Mouse (Mus musculus) midbrain, embryonic 13.5 days (tissue): ENCODE results near the gene Klhl20. TPM values are rescaled to one million over a fixed set of nuclear protein-coding genes. Genes with fewer than 3 reads are reported as not detected.
A peak's percentile ranks its signal among the peaks of the same experiment; 100 is the strongest.

ENCODE experiments used
- ATAC-seq: fragments of 200-750 bp; cut with Nextera tagmentation; 2 replicates; pipeline ENCODE4 v1.8.0; 2017; ENCODE audit warnings: mild to moderate bottlenecking, moderate TSS enrichment, moderate library complexity
- H3K27ac ChIP-seq: fragments of 300-500 bp; sonication (generic); 2 replicates; pipeline ENCODE4 v1.5.1; 2015; ENCODE audit warnings: inconsistent platforms, mild to moderate bottlenecking, moderate library complexity
- H3K27me3 ChIP-seq: fragments of 300-500 bp; sonication (generic); 2 replicates; pipeline ENCODE4 v1.6.1; 2015; ENCODE audit warnings: mild to moderate bottlenecking, inconsistent platforms
- H3K36me3 ChIP-seq: fragments of 300-500 bp; sonication (generic); 2 replicates; pipeline ENCODE4 v1.6.1; 2015; ENCODE audit warnings: mild to moderate bottlenecking, inconsistent platforms
- H3K4me1 ChIP-seq: fragments of 300-500 bp; sonication (generic); replicated peaks from 2 replicates; pipeline ENCODE4 v1.6.1; 2015; ENCODE audit warnings: inconsistent platforms
- H3K4me2 ChIP-seq: fragments of 300-500 bp; sonication (generic); replicated peaks from 2 replicates; pipeline ENCODE4 v1.6.1; 2015; ENCODE audit warnings: moderate library complexity, mild to moderate bottlenecking, inconsistent platforms
- H3K4me3 ChIP-seq: fragments of 300-500 bp; sonication (generic); replicated peaks from 2 replicates; pipeline ENCODE4 v1.5.1; 2015; ENCODE audit warnings: mild to moderate bottlenecking, inconsistent platforms
- H3K9ac ChIP-seq: fragments of 300-500 bp; sonication (generic); replicated peaks from 2 replicates; pipeline ENCODE4 v1.6.1; 2015; ENCODE audit warnings: mild to moderate bottlenecking, inconsistent platforms
- H3K9me3 ChIP-seq: fragments of 300-500 bp; sonication (generic); 2 replicates; pipeline ENCODE4 v1.6.1; 2016; ENCODE audit warnings: mild to moderate bottlenecking, inconsistent platforms
- WGBS: fragments of 180-500 bp; shearing (Covaris S2); methylation state at CpG from one replicate; pipeline ENCODE4 v1.1.7; 2015; 5-methylcytosine and 5-hydroxymethylcytosine counted together
- polyA plus RNA-seq: library from polyadenylated mRNA; unstranded; fragments of >200 nt; fragmentation: Nextera tagmentation; extraction: Ambion mirVana; gene quantifications from 2 replicates; pipeline ENCODE4 v1.2.1, GENCODE M21; 2015

The Klhl20 gene
- polyA plus RNA-seq, 1 experiment from 2014 or later = 19.5 TPM

GRCm38 (mm10) chr1:161140026-161140762 lies 8.9 kb upstream of the Klhl20 start:
- no peak overlapping the region for H3K27ac ChIP-seq
- no peak overlapping the region for H3K4me3 ChIP-seq
- no peak overlapping the region for H3K9ac ChIP-seq
- no peak overlapping the region for H3K4me2 ChIP-seq
- H3K4me1 ChIP-seq = 0 out of 2 replicates have a peak, but pooled peaks cover 8% of the 10 kb centered on the region
- no peaks in the 10 kb centered on the region for H3K9me3 ChIP-seq
- no peaks in the 10 kb centered on the region for H3K36me3 ChIP-seq
- no peak for ATAC-seq
- H3K27me3 ChIP-seq = no peaks in the 10 kb centered on the region
- WGBS = 88% methylated on average over 9 of the region's 9 CpGs

- 89% methylated on average over 2 of the region's 2 CpGs for WGBS
- no peak for ATAC-seq
These were observed 8.2 kb upstream of the Klhl20 start for GRCm38 (mm10) chr1:161139496-161139895.

GRCm38 (mm10) chr1:161126461-161126860 lies 4.8 kb downstream of the Klhl20 start:
- Histone ChIP-seq H3K4me3 (no peak overlapping the region), H3K4me2 (no peak overlapping the region), H3K36me3 (peaks cover 3% of the 10 kb centered on the region; the same call in 1 of the 2 replicates), H3K4me1 (peaks cover 18% of the 10 kb centered on the region), H3K27me3 (no peaks in the 10 kb centered on the region), H3K9ac (no peak overlapping the region), H3K27ac (no peak overlapping the region), H3K9me3 (no peaks in the 10 kb centered on the region)
- 86% methylated on average over 1 of the region's 1 CpGs for WGBS
- no peak for ATAC-seq

More at GRCm38 (mm10) chr1:161139496-161139895, 8.2 kb upstream of the Klhl20 start:
- Histone ChIP-seq H3K36me3 (no peaks in the 10 kb centered on the region), H3K27ac (no peak overlapping the region), H3K4me2 (no peak overlapping the region), H3K9me3 (no peaks in the 10 kb centered on the region), H3K4me3 (no peak overlapping the region), H3K27me3 (no peaks in the 10 kb centered on the region), H3K4me1 (0 out of 2 replicates have a peak, but pooled peaks cover 8% of the 10 kb centered on the region), H3K9ac (no peak overlapping the region)

- WGBS = 90% methylated on average over 10 of the region's 10 CpGs
- Histone ChIP-seq H3K27me3 (no peaks in the 10 kb centered on the region), H3K36me3 (peaks cover 5% of the 10 kb centered on the region; the same call in 1 of the 2 replicates), H3K4me1 (0 out of 2 replicates have a peak, but pooled peaks cover 2% of the 10 kb centered on the region), H3K9ac (no peak overlapping the region), H3K4me3 (no peak overlapping the region), H3K4me2 (no peak overlapping the region), H3K9me3 (no peaks in the 10 kb centered on the region), H3K27ac (no peak overlapping the region)
- no peak for ATAC-seq
These were observed 8.5 kb downstream of the Klhl20 start for GRCm38 (mm10) chr1:161122661-161123418.

GRCm38 (mm10) chr1:161114591-161114990 lies 16.7 kb downstream of the Klhl20 start:
- H3K4me1 ChIP-seq = no peaks in the 10 kb centered on the region
- no peak for ATAC-seq
- no peak overlapping the region for H3K27ac ChIP-seq
- H3K27me3 ChIP-seq = no peaks in the 10 kb centered on the region
- no peak overlapping the region for H3K4me2 ChIP-seq
- H3K36me3 ChIP-seq = peaks cover under 1% of the 10 kb centered on the region; the same call in 1 of the 2 replicates
- H3K9ac ChIP-seq = no peak overlapping the region
- no peak overlapping the region for H3K4me3 ChIP-seq
- H3K9me3 ChIP-seq = no peaks in the 10 kb centered on the region

- Histone ChIP-seq H3K9ac (no peak overlapping the region), H3K4me1 (no peaks in the 10 kb centered on the region), H3K36me3 (peaks cover 20% of the 10 kb centered on the region), H3K27me3 (no peaks in the 10 kb centered on the region), H3K9me3 (no peaks in the 10 kb centered on the region), H3K4me3 (no peak overlapping the region), H3K4me2 (no peak overlapping the region), H3K27ac (no peak overlapping the region)
- WGBS = 87% methylated on average over 8 of the region's 8 CpGs
- ATAC-seq = no peak
These were observed 22.1 kb downstream of the Klhl20 start for GRCm38 (mm10) chr1:161109216-161109615.

- Histone ChIP-seq H3K9me3 (no peaks in the 10 kb centered on the region), H3K9ac (no peak overlapping the region), H3K27ac (no peak overlapping the region), H3K4me2 (no peak overlapping the region), H3K4me1 (no peaks in the 10 kb centered on the region), H3K27me3 (no peaks in the 10 kb centered on the region), H3K36me3 (peaks cover 33% of the 10 kb centered on the region), H3K4me3 (no peak overlapping the region)
- ATAC-seq = no peak
- WGBS = 91% methylated on average over 1 of the region's 1 CpGs
These were observed 27.5 kb downstream of the Klhl20 start for GRCm38 (mm10) chr1:161103842-161104241.

- H3K9me3 ChIP-seq = no peaks in the 10 kb centered on the region
- no peak overlapping the region for H3K4me2 ChIP-seq
- no peaks in the 10 kb centered on the region for H3K4me1 ChIP-seq
- peaks cover 41% of the 10 kb centered on the region for H3K36me3 ChIP-seq
- no peak overlapping the region for H3K27ac ChIP-seq
- no peak for ATAC-seq
- WGBS = 96% methylated on average over 4 of the region's 4 CpGs
- no peak overlapping the region for H3K9ac ChIP-seq
- no peak overlapping the region for H3K4me3 ChIP-seq
- no peaks in the 10 kb centered on the region for H3K27me3 ChIP-seq
These were observed 31.4 kb downstream of the Klhl20 start for GRCm38 (mm10) chr1:161099721-161100405.

- peaks cover 19% of the 10 kb centered on the region for H3K4me1 ChIP-seq
- H3K27ac ChIP-seq = no peak overlapping the region
- WGBS = 93% methylated on average over 3 of the region's 3 CpGs
- H3K9me3 ChIP-seq = no peaks in the 10 kb centered on the region
- no peak overlapping the region for H3K4me2 ChIP-seq
- no peak for ATAC-seq
- no peak overlapping the region for H3K4me3 ChIP-seq
- H3K36me3 ChIP-seq = peaks cover 18% of the 10 kb centered on the region; the same call in 1 of the 2 replicates
- no peaks in the 10 kb centered on the region for H3K27me3 ChIP-seq
- H3K9ac ChIP-seq = no peak overlapping the region
These were observed 54.1 kb downstream of the Klhl20 start for GRCm38 (mm10) chr1:161077243-161077642.

- Histone ChIP-seq H3K4me3 (no peak overlapping the region), H3K4me1 (peaks cover 29% of the 10 kb centered on the region), H3K9ac (no peak overlapping the region), H3K27ac (no peak overlapping the region), H3K4me2 (no peak overlapping the region), H3K9me3 (no peaks in the 10 kb centered on the region), H3K27me3 (no peaks in the 10 kb centered on the region), H3K36me3 (peaks cover 15% of the 10 kb centered on the region; the same call in 1 of the 2 replicates)
- WGBS = 92% methylated on average over 6 of the region's 6 CpGs
- no peak for ATAC-seq
These were observed 55.1 kb downstream of the Klhl20 start for GRCm38 (mm10) chr1:161076238-161076637.

- peak overlapping the region; percentile 79 for H3K4me2 ChIP-seq
- WGBS = under 1% methylated on average over 12 of the region's 12 CpGs
- no peaks in the 10 kb centered on the region; the same call in 1 of the 2 replicates for H3K36me3 ChIP-seq
- peaks cover 38% of the 10 kb centered on the region for H3K4me1 ChIP-seq
- H3K27ac ChIP-seq = peak overlapping the region; percentile 60
- peak overlapping the region; percentile 80 for H3K4me3 ChIP-seq
- no peaks in the 10 kb centered on the region for H3K27me3 ChIP-seq
- no peaks in the 10 kb centered on the region for H3K9me3 ChIP-seq
- peak overlapping the region; percentile 73 for H3K9ac ChIP-seq
- no peak for ATAC-seq
These were observed 60.1 kb downstream of the Klhl20 start for GRCm38 (mm10) chr1:161071272-161071620.
